Mouse (Mus musculus): ENCODE results near the gene Marcksl1. TPM values are rescaled to one million over a fixed set of nuclear protein-coding genes. Genes with fewer than 3 reads are reported as not detected.
A peak's percentile ranks its signal among the peaks of the same experiment; 100 is the strongest.

Marcksl1 gene
- polyA plus RNA-seq (2012; rRNA removed): 29.3 and 50.1 TPM in 2 replicates

DNA sequence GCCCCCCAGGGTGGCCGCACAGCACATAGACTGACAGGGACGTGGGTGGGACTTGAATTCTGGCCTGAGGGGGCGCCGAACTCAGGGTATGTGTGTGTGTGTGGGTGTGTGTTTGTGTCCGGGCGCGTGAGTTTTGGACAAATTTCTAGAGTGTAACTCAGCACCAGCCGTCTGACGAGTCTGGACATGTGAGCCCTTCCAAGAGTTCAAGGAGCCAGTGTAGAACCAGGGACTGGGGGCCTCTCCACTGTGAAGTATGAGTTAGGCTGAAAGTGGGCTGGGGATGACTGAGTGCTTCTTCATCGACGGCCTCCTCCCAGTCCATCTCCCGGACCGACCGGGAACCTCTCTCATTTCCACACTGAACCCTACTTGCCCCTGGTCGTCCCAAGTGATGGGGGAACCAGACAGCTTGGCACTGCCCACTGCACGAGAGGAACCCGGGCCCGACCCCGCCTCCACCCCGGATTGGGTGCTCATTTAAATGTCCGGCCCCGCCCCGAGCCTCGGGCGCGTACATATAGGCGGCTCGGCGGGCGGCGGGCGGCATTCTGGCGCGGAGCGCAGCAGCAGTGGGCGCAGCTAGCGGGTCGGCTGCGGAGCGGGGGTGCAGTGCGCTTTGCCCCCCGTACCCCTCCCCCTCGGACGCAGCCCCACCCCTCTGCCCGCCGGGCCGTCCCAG lies at the start of gene Marcksl1:
Marcksl1 (plus strand) TSS at position 496 of the 682 bp plus-strand sequence.
- WGBS: 11% methylated on average over 47 of the region's 47 CpGs
- no peak for DNase-seq (ENCODE audit: low read depth, low spot score)

DNA sequence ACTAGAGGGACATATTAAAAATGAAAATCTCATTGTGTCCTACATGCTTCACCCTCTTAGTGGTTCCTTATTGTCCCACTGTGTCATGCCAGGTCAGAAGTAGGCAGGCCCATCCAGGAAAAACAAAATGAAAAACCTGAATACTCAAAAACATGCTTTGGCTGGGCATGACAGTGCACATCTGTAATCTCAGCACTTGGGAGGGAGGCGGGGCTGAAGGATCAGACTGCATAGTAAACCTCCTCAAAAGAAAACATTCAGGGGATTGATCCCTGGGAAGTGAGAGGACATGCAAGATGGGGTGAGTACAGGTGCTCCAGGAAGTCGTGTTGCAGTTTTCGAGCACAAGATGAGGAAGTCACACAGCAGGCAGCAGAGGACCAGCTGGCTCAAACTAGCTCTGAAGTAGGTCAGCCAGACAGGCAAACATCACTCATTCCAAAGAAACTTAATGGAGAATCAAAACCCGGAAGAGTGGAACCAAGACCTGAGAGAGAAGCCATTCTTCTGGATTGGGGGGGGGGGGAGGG lies 49.0 kb upstream of the Marcksl1 start:
- no peak for DNase-seq (ENCODE audit: low read depth, low spot score)
- WGBS: 43% methylated on average over 4 of the region's 4 CpGs

DNA sequence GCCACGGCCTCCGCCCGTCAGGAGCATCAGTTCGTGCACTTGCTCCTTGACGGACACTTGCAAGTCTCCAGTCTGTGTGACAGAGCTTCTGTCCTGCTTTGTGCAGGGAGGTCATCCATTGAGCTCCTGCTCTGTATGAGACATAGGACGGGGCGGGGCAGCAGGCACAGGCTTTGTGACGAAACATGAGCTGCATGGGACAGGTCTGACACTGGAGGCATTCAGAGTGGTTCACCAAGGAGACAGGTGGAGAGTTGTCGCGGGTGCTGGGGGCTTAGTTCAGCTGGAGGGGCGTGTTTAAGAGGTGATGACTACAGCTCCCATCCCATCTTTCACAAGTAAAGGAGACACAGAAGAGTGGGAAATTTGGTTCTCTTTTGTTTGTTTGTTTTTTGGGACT lies 37.3 kb upstream of the Marcksl1 start:
- WGBS: 94% methylated on average over 11 of the region's 11 CpGs

DNA sequence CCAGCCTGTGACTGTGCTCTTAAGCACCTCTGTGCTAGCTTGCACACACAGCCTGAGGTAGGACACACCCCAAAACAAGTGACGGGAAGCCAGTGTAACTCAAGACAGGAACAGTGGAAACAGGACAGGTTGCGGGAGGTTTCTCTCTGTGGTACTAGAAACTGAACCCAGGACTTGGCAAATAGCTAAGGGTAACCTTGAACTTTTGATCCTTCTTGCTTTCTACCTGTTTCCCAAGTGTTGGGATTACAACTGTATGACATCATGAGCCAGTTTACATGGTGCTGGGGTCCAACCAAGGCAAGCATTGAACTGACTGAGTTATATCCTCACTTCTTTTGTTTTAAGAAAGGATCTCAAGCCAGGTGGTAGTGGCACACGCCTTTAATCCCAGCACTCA lies 33.5 kb upstream of the Marcksl1 start:
- DNase-seq (ENCODE audit: low read depth, low spot score): no peak
- 89% methylated on average over 3 of the region's 3 CpGs for WGBS

More for the DNA sequence above, 37.3 kb upstream of the Marcksl1 start:
- no peak for DNase-seq (ENCODE audit: low read depth, low spot score)

DNA sequence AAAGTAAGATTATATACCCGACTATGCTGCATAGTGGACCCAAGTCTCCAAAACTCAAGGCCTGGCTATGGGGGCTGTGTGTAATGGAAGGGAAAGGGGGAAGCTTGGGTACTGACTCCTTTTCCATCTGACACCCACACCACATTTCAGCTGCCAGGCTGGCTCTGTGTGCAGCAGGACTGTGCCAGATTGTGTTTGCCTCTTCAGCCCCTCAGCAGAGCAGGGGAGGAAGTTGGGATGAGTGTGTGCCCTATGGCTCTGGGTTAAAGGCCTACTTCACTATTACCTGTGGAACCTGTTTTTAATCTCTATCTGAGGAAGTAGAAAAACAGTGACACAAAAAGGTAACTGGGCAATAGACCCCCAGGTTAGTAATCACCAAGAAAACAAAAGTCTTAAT lies 32.3 kb upstream of the Marcksl1 start:
- 76% methylated on average over 1 of the region's 1 CpGs for WGBS
- DNase-seq (ENCODE audit: low read depth, low spot score): no peak

DNA sequence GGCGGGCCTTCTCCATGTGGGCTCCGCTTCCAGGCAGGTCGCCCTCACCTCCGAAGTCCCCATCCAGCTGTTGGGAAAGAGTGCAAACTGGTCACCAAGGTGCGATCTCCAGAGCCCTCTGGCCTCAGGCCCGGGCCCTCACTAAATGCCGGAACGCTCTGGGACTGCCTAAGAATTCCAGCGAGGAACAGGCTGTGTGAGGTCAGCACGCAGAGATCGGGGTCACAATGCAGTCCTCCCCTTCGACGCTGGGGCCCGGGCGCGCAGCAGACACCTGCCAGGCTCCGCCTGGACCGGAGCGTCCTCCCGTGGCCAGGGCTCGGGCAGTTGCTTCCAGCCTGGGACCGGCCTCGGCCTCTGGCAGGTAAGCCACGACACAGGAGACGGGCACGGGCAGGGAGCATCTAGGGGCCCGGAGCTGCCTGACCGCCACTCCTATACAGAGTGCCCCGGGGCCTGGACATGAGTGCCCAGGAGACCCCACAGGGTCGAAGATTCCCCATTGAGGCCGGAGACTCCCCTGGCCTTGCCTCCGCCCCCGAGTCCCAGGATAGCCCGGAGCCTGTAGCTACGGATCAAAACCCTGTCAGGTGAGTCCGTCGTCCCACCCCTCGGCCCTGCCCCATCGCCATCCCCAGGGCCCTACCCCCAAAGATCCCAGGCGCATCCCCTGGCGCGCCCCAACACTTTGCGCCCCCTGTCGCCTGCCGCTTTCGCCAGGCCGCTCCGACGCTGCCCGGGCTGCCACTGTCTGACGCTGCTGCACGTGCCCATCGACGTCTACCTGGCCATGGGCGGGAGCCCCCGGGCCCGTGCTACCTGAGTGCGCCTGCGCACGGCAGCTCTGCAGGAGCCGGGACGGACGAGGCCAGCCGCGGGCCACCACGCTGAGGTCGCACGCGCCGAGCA lies 22.2 kb upstream of the Marcksl1 start, which contains the start of the genes Tssk3 and Fam229a:
Tssk3 (minus strand) TSS at position 51 of the 909 bp plus-strand sequence.
Fam229a (plus strand) TSS at position 219 of the 909 bp plus-strand sequence.
- DNase-seq (ENCODE audit: low read depth, low spot score): no peak
- WGBS: 18% methylated on average over 68 of the region's 70 CpGs

DNA sequence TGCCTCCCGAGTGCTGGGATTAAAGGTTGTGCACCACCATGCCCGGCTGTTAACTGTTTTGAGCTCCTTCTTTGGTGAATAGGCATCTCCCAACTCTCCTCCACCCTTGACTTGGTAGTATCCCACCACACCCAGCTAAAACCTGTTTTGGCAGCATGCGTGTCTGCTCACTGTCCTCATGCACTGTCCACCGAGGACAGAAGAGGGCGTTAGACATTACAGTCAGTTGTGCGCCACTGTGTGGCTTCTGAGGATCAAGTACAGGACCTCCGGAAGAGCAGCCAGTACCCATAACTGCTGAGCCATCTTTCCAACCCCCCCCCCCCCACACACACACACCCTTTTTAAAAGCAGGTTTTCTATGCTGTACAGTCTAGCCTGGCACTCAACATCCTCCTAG lies 18.7 kb upstream of the Marcksl1 start:
- 47% methylated on average over 7 of the region's 7 CpGs for WGBS
- DNase-seq (ENCODE audit: low read depth, low spot score): no peak

DNA sequence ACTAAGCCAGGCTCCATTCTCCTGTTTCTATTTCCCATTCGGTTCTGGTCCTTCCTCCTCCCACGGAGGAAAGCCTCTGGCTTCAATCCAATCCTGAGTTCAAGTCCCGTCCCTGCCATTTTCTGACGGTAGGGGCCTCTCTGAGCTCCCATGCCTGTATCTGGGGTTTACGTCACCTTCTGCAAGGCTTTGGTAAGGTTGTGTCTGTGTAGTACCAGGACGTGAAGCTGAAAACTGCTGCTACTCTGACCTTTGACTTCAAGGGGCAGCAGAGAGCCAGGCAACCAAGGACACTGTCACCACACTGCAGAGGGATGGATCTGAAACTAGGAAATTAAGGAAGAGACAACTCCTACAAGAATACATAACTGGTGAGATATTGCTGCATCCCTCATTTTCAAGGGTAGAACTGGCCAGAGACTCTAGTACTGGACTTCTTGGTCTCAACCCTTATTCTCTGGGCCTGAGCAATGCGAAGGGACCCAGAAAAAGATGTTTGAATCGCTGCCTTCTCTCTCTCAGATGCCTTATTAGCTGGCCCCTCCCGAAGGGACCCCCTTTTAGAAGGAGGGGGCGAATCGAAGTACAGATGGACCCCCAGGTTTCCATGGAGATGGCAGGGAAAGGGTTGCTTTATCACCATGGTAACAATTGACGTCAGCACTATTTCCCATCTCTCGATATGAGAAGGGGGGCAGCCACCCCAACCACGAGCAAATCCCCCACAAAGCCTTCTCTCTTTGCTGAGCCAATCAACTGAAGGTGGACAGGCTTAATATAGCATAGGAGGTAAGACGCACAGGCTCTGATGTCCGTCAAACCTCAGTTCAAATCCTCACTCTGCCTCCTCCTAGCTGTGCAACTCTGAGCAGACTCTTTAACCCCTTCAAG lies 17.5 kb upstream of the Marcksl1 start:
- WGBS: 40% methylated on average over 16 of the region's 16 CpGs
- DNase-seq (ENCODE audit: low read depth, low spot score): no peak

DNA sequence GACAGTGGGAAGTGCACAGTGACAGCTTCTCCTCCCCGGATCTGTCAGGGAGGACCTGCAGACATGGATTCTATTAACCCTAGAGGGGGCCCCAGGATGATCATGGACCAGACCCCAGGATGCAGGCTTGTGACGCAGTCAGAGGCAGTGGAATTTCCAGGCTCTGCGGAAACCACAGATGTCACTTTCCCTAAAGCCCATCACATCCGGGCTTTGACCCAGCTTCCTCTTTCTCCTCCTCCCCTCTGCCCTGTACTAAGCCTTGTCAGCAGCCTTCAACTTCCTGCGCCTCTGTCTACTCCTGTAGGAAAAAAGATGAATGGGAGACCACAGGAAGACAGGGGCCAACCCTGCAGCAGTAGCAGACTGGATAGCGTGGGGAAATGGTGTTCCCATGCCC lies 16.8 kb upstream of the Marcksl1 start:
- WGBS: 57% methylated on average over 6 of the region's 6 CpGs
- DNase-seq (ENCODE audit: low read depth, low spot score): no peak

DNA sequence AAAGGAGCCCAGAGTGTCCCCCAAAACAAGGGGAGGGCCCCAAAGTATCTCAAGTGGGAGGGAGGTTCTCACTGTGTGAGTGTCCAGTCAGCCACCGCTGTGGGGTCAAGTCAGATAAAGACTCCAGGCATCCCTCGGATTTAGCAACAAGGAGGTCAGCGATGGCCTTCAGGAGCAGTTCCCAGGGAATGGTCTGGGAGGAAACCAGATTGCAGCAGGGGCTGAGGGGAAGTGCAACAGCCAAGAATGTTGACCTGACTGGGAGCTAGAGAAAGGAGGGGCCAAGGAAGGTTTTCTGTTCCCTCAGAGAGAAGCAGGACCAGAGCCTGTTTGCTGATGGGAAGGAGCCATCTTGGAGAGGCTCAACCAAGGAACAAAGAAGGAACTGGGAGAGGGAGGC lies 14.4 kb upstream of the Marcksl1 start:
- WGBS: 83% methylated on average over 3 of the region's 3 CpGs

DNA sequence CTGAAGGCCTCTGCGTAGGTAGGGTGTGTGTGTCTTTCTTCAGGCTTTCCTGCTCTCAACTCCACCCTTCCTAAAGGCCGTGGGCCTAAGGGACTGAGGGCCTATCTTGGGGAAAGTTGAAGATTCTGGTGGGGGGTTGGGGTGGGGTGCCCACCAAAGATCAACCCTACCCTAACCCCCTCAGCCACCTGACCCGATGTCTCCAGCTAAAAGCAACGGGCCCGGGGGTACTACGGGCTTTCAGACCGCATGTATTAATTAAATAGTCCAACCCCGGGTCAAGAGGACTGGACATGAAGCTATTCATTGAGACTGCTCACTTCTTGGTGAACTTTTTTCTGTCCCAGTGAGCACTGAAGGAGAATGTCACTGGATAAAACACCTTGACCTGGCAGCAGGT lies 13.4 kb upstream of the Marcksl1 start:
- 85% methylated on average over 8 of the region's 8 CpGs for WGBS
- DNase-seq (ENCODE audit: low read depth, low spot score): no peak

More for the DNA sequence above, 14.4 kb upstream of the Marcksl1 start:
- no peak for DNase-seq (ENCODE audit: low read depth, low spot score)

DNA sequence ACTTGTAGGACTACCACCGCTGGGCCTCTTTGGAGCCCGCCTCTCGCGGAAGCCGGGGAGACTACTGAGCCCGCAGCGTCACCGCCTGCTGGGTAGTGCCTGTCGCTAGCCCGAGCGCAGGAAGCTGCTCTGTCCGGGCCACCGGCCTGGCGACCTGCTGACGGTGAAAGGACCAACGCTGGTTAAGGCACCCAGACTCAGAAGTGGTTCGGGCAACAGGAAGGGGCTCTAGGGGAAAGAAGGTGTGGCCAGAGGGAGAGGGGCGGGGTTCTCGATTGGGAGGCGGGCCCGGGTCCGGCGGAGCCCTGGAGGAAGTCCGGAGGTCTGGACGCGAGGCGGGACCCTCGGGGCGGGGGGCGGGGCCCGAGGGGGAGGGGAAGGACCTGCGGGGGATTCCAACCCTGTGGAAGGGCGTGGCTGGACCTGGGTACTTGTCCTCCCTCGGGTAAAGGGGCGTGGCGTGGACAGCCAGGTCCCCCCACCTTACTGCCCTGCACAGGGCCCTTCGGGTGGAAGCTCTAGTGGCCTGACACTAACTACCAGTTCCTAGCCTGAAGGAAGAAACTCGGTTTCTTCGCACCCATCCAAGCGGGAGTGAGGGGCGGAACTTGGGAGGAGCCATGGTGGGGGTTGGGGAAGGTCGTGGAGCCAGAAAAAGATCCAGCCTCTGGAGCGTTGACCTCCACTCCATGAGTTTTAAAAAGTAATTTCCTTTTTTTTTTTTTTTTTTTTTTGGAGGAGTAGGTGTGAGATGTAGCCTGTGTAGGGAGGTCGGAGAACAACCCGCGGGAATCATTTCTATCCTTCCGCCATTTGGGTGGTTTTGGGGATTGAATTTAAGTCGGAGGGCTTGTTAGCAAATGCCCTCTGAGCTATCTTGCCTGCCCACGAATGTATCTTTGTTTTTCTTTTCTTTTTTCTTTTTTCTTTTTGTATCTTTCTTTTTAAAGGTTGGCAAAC lies 12.5 kb upstream of the Marcksl1 start:
- 2% methylated on average over 48 of the region's 49 CpGs for WGBS
- no peak for DNase-seq (ENCODE audit: low read depth, low spot score)

DNA sequence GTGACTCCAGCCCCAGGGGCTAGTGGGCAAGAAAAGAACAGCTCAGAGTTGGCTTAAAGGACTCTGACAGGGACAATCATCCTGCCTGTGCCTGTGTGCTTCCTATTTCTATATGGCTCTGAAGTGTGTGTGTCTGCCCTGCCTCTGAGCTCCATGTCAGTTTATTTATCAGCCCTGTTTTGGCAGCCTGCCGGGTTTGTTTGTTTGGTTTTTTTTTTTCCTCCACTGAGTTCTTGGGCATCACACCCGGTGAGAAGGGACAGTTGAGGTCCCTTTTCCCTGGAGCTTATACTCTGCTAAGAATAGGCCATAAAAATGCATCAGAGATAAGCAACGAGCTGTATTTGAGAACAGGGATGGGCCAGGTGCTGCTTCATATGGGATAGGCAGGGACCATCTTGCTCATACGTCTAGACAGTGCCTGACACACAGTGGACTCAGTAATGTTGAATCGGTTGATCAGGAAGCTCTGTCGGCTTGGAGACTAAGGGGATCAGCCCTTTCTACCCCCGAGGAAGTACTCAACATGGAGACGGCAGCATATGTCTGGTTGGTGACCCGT lies 11.0 kb upstream of the Marcksl1 start:
- 17% methylated on average over 9 of the region's 9 CpGs for WGBS
- DNase-seq (ENCODE audit: low read depth, low spot score): peak; percentile 64

DNA sequence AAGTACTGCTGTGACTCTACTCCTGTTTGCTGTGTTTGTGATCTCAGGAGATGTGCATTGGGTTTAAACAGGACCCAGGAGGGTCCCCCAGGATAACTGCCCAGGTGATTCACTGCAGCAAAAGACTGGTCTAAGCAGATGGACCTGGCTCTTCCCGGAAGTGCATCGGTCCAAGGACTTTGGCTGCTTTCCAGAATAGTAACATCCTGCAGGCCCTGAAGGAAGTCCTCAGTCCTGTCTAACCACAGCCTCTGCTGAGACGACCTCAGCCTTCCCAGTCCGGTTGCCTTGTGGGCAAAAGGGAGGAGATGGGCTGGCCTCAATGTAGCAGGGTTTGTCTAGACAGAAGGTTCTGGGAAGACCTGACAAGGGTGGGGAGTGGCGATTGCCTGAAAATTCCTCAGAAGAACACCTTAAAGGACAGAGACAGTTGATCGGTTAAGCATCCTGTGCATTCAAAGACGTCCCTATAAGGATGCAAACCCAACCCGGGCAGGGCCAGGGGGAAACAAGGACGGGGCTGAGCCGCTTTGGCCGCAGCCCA lies 10.4 kb upstream of the Marcksl1 start:
- DNase-seq (ENCODE audit: low read depth, low spot score): no peak
- 32% methylated on average over 11 of the region's 11 CpGs for WGBS

DNA sequence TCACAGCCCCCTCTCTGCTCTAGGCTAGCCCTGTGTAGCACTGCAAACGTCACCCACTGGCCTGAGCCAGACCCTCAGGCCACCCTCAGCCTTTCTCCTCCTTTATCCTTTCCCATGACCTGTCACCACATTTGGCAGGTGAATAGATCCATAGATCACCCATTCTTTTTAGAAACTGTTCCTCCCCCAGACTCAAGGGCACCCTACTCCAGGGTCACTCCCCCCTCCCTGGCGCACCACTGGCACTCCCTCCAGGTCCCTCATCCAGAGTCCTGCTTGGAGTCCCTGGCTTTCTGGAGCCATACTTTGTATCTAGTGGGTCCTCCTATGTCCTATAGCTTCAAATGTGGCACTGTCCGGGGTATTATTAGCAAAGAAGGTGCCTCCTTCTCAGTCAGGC lies 7.9 kb upstream of the Marcksl1 start:
- WGBS: 92% methylated on average over 3 of the region's 3 CpGs
- no peak for DNase-seq (ENCODE audit: low read depth, low spot score)

DNA sequence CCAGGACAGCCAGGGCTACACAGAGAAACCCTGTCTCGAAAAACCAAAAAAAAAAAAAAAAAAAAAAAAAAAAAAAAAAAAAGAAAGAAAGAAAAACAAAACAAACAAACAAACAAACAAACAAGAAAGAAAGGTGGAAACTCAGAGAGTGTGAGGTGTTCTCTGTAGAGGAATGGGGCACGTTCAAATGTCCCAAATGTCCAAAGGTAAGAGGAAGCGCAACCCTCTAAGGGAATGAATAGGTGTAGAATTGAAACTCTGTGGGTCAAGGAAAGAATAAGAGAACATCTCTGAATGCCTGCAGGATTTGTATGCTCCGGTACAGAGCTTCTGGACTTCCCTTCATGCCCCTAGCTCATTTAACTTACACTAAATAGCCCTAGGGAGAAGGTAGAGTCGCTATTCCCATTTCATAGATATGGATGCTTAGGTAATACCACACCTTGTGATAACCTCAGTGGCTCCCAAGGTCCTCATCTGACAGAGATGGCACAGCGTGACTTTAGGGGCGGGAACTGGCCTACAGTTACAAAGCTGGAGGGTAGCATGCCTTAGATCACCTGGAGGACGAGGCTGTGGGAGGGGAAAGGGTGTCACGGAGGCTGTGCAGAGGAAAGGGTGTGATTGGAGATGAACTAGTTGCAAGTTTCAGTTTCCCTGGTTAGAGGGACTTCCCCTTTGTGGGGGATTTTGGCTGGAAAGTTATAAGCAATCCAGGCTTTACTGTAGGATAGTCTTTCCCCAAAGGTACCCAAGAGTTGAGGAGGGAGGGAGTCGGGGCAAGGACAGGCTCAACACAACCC lies 5.7 kb upstream of the Marcksl1 start:
- WGBS: 42% methylated on average over 9 of the region's 10 CpGs
- no peak for DNase-seq (ENCODE audit: low read depth, low spot score)

DNA sequence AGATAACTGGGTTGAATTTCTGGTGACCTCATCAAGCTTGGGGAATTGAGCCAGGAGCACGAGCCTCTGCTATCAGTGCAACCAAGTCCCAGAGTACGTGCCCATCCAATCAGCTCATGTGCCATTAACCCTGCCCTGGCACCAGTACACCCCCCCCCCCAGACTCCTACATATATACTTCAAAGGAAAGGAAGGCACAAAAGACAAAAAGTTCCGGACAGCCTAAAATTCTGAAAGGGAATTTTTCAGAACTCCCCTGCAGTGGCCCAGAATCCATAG lies 5.2 kb upstream of the Marcksl1 start:
- 45% methylated on average over 3 of the region's 3 CpGs for WGBS
- no peak for DNase-seq (ENCODE audit: low read depth, low spot score)

All from large intestine, adult 2 months (tissue).